9 mouse cellular contexts compared by ENCODE assay signal in the genomic region with DNA sequence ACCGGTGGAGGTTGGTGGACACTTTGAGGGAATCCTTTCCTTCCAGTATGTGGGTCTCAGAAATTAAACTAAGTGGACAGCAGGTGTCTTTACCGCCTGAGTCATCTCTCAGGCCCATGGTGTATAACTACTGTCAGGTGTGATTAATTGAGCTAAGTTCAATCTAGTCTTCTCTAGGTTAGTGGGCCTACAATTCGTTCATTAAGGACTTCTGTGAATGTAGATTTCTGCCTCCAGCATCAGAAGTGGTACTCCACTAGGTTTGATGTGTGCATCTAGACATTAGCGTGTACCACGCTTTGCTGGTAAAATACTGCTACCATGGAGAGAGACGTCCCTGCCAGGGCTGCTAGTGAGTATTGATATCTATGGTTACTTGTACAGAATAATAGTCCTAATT. TPM values are rescaled to one million over a fixed set of nuclear protein-coding genes. Genes with fewer than 3 reads are reported as not detected.
A peak's percentile ranks its signal among the peaks of the same experiment; 100 is the strongest.
DNase-seq lines count a peak whose midpoint lies in the region; ATAC-seq and TF ChIP-seq lines count a peak whose summit lies in the region.
"Had no signal": no experiment of that assay in that cellular context is flagged by ENCODE, and none has a peak within 500 bp of the region (broad histone marks: within the 10 kb centered on the region; RNA-seq: fewer than 3 reads in every experiment).

No protein-coding gene starts in this region.

- no peaks in the 10 kb centered on the region for H3K36me3 ChIP-seq in heart, embryonic 15.5 days
- peaks cover 0 to 17% of the 10 kb centered on the region in 2 experiments; a peak in 2 of 4 replicates for H3K36me3 ChIP-seq in MEL (ENCODE audit: control insufficient read depth in 1 of 2, insufficient read depth in 2 of 2, low read length in 2 of 2)
- H3K36me3 ChIP-seq in hindbrain, embryonic 11.5 days (ENCODE audit: control insufficient read depth, insufficient read depth, low read length): no peaks in the 10 kb centered on the region
- H3K36me3 ChIP-seq in midbrain, embryonic 11.5 days (ENCODE audit: control insufficient read depth, insufficient read depth, low read length): no peaks in the 10 kb centered on the region

- H3K4me3 ChIP-seq in heart, embryonic 15.5 days: peak overlapping the region; percentile 67
- H3K4me3 ChIP-seq in MEL (ENCODE audit: control insufficient read depth in 1 of 2, insufficient read depth in 1 of 2, low read depth in 2 of 2, low read length in 2 of 2): peak overlapping the region; percentile 88 to 99
- H3K4me3 ChIP-seq in hindbrain, embryonic 11.5 days (ENCODE audit: low read depth, low read length): peak overlapping the region; percentile 58; the same call in 1 of the 2 replicates
- H3K4me3 ChIP-seq in midbrain, embryonic 11.5 days (ENCODE audit: low read depth, low read length): peak overlapping the region; percentile 53

- no peaks in the 10 kb centered on the region; the same call in 1 of the 2 replicates for H3K9me3 ChIP-seq in heart, embryonic 15.5 days (replicated peaks)
- no peaks in the 10 kb centered on the region for H3K9me3 ChIP-seq in MEL (replicated peaks; ENCODE audit: insufficient read depth, low read length)
- no peaks in the 10 kb centered on the region for H3K9me3 ChIP-seq in hindbrain, embryonic 11.5 days (ENCODE audit: control insufficient read depth, low read length)
- no peaks in the 10 kb centered on the region for H3K9me3 ChIP-seq in midbrain, embryonic 11.5 days (ENCODE audit: control insufficient read depth, low read length)

- H3K4me1 ChIP-seq in heart, embryonic 15.5 days (replicated peaks): peaks cover 7% of the 10 kb centered on the region
- peaks cover 0 to 1% of the 10 kb centered on the region in 2 experiments; a peak in 3 of 4 replicates for H3K4me1 ChIP-seq in MEL (ENCODE audit: control insufficient read depth in 1 of 2, insufficient read depth in 2 of 2, low read length in 2 of 2)
- no peaks in the 10 kb centered on the region for H3K4me1 ChIP-seq in hindbrain, embryonic 11.5 days (replicated peaks; ENCODE audit: control insufficient read depth, insufficient read depth, low read length)
- H3K4me1 ChIP-seq in midbrain, embryonic 11.5 days (ENCODE audit: control insufficient read depth, insufficient read depth, low read length): no peaks in the 10 kb centered on the region; the same call in 1 of the 2 replicates

- TF ChIP-seq POLR2A in MEL (IDR thresholded peaks at IDR 0.05; ENCODE audit: control insufficient read depth in 1 of 2, insufficient read depth in 1 of 2, low read depth in 1 of 2, low read length in 2 of 2, poor library complexity in 1 of 2): no peak

- DNase-seq in heart, adult 8-10 months (ENCODE audit: low spot score): no peak
- peak; percentile 36 for DNase-seq in MEL (ENCODE audit: low read depth, low spot score)
- peak; percentile 3 for DNase-seq in hindbrain, embryonic 11.5 days (ENCODE audit: low spot score)
- DNase-seq in midbrain, embryonic 11.5 days (ENCODE audit: low spot score, missing footprints): no peak
- no peak for DNase-seq in embryo, embryonic 11 days
- DNase-seq in B cell, adult 2 months: no peak
- DNase-seq in natural killer cell, adult 2 months (ENCODE audit: low spot score in 2 of 2): no peak
- DNase-seq: gastrocnemius, postnatal 14 days had no signal

- peaks cover 18% of the 10 kb centered on the region for H3K79me2 ChIP-seq in MEL (ENCODE audit: control insufficient read depth, insufficient read depth, low read length, poor library complexity)

- no peak overlapping the region for H3K27ac ChIP-seq in heart, embryonic 15.5 days
- H3K27ac ChIP-seq in MEL (ENCODE audit: control insufficient read depth, low read depth, low read length): no peak overlapping the region
- no peak overlapping the region for H3K27ac ChIP-seq in hindbrain, embryonic 11.5 days (ENCODE audit: low read depth, low read length)
- no peak overlapping the region for H3K27ac ChIP-seq in midbrain, embryonic 11.5 days (ENCODE audit: low read depth, low read length)

- ATAC-seq in heart, embryonic 15.5 days (replicated peaks; ENCODE audit: insufficient number of reproducible peaks, insufficient read depth, low FRiP score, low read depth): no peak
- peak; percentile 53; the same call in 1 of the 2 replicates for ATAC-seq in hindbrain, embryonic 11.5 days (ENCODE audit: low FRiP score)
- no peak for ATAC-seq in midbrain, embryonic 11.5 days (ENCODE audit: low FRiP score)

- no peak for TF ChIP-seq EP300 in MEL (IDR thresholded peaks at IDR 0.05; ENCODE audit: low read depth in 1 of 2, low read length in 2 of 2)

- H3K4me2 ChIP-seq in heart, embryonic 15.5 days: peak overlapping the region; percentile 70
- peak overlapping the region; percentile 76; the same call in 1 of the 2 replicates for H3K4me2 ChIP-seq in hindbrain, embryonic 11.5 days (replicated peaks; ENCODE audit: low read depth, low read length)
- peak overlapping the region; percentile 58 for H3K4me2 ChIP-seq in midbrain, embryonic 11.5 days

- TF ChIP-seq RAD21 in MEL (IDR thresholded peaks at IDR 0.05; ENCODE audit: low read depth, low read length): no peak

- H3K27me3 ChIP-seq in heart, embryonic 15.5 days: no peaks in the 10 kb centered on the region
- no peaks in the 10 kb centered on the region for H3K27me3 ChIP-seq in MEL (ENCODE audit: control insufficient read depth in 1 of 2, insufficient read depth in 2 of 2, low read length in 2 of 2)
- H3K27me3 ChIP-seq in hindbrain, embryonic 11.5 days (ENCODE audit: control insufficient read depth, insufficient read depth, low read length): no peaks in the 10 kb centered on the region
- no peaks in the 10 kb centered on the region for H3K27me3 ChIP-seq in midbrain, embryonic 11.5 days (ENCODE audit: control insufficient read depth, insufficient read depth, low read length)

- no peak for TF ChIP-seq CTCF in MEL (IDR thresholded peaks at IDR 0.05 in 2 of 3, conservative IDR thresholded peaks at IDR 0.05 in 1 of 3; ENCODE audit: control insufficient read depth in 1 of 3, insufficient read depth in 1 of 3, low read depth in 2 of 3, low read length in 3 of 3, poor library complexity in 1 of 3, severe bottlenecking in 1 of 3)

- 44% methylated on average over 6 of the region's 6 CpGs for WGBS in heart, embryonic 15.5 days
- WGBS in hindbrain, embryonic 11.5 days: 59% methylated on average over 6 of the region's 6 CpGs
- WGBS in midbrain, embryonic 11.5 days: 63% methylated on average over 6 of the region's 6 CpGs

- peak overlapping the region; percentile 60; the same call in 1 of the 2 replicates for H3K9ac ChIP-seq in heart, embryonic 15.5 days
- peak overlapping the region; percentile 98 for H3K9ac ChIP-seq in MEL (ENCODE audit: control insufficient read depth, low read depth, low read length, poor library complexity, severe bottlenecking)
- no peak overlapping the region for H3K9ac ChIP-seq in hindbrain, embryonic 11.5 days (ENCODE audit: low read depth, low read length)
- H3K9ac ChIP-seq in midbrain, embryonic 11.5 days (ENCODE audit: low read length): peak overlapping the region; percentile 63; the same call in 1 of the 2 replicates

TF ChIP-seq in MEL, 35 proteins besides CTCF, POLR2A, EP300 and RAD21:
- no peak for TF ChIP-seq NRF1 (IDR thresholded peaks at IDR 0.05; ENCODE audit: insufficient read depth, low read depth, low read length, poor library complexity, severe bottlenecking)
- TF ChIP-seq MAZ (IDR thresholded peaks at IDR 0.05; ENCODE audit: low read depth, low read length): no peak
TF ChIP-seq in MEL: peak in this region for 0.

RNA-seq across cellular contexts. Expression of gene Riox2, which starts 1.0 kb away (rescaled TPM):
- polyA plus RNA-seq in heart, embryonic 15.5 days (2015; fragmentation: Nextera tagmentation; extraction: Ambion mirVana): 22.8 and 25.0 TPM in 2 replicates
- 10 to 100 TPM; 14.8 to 19.4 (median 17.3) TPM for total RNA-seq in heart, adult 8-10 months (2022)
- 24.1 and 25.8 TPM in 2 replicates for total RNA-seq in MEL (2012; rRNA removed)
- 10 to 100 TPM in 1 of 2 experiments, not detected in 1; 23.4 TPM for polyA plus RNA-seq in MEL (2012; ENCODE audit: insufficient read depth in 1 of 2, insufficient read length in 2 of 2, low read depth in 1 of 2, low replicate concordance in 2 of 2, missing spikeins in 1 of 2)
- 24.0 and 26.6 TPM in 2 replicates for polyA plus RNA-seq in hindbrain, embryonic 11.5 days (2014; fragmentation: Nextera tagmentation; extraction: Ambion mirVana)
- 26.1 and 31.0 TPM in 2 replicates for polyA plus RNA-seq in midbrain, embryonic 11.5 days (2014; fragmentation: Nextera tagmentation; extraction: Ambion mirVana)

Comparison
In these comparisons a context has a peak if more than half of its experiments do, and no peak if none do; other contexts are left out.
1. DNase-seq: peak in MEL (single experiment) and hindbrain, embryonic 11.5 days (single experiment); none in heart, adult 8-10 months (single experiment), midbrain, embryonic 11.5 days (single experiment), embryo, embryonic 11 days (single experiment), B cell, adult 2 months (0 of 2) and natural killer cell, adult 2 months (0 of 2).
2. Peak in every context shown above with its lines, with median percentiles within 50 percentile points of each other: H3K4me2 ChIP-seq and H3K4me3 ChIP-seq.